Mouse (Mus musculus) embryonic facial prominence, embryonic 13.5 days (tissue): ENCODE data around the gene H2al1n. TPM values are rescaled to one million over a fixed set of nuclear protein-coding genes. Genes with fewer than 3 reads are reported as not detected.
"Not testable (repeated sequence)": the region's sequence is repeated elsewhere in the genome, so short reads cannot be mapped to it uniquely, and the experiment has no call there.

Experiments
- ATAC-seq: fragments of 200-750 bp; cut with Nextera tagmentation; 2 replicates; pipeline ENCODE4 v1.8.0; 2017; ENCODE audit warnings: low read depth; ENCODE audit not compliant: insufficient number of reproducible peaks, insufficient read depth, low FRiP score, low TSS enrichment
- H3K27ac ChIP-seq: fragments of 300-500 bp; sonication (generic); 2 replicates; pipeline ENCODE4 v1.5.1; 2015; ENCODE audit warnings: moderate library complexity, mild to moderate bottlenecking, inconsistent platforms
- H3K27me3 ChIP-seq: fragments of 300-500 bp; sonication (generic); 2 replicates; pipeline ENCODE4 v1.6.1; 2015; ENCODE audit warnings: mild to moderate bottlenecking, inconsistent platforms
- H3K36me3 ChIP-seq: fragments of 300-500 bp; sonication (generic); 2 replicates; pipeline ENCODE4 v1.6.1; 2015; ENCODE audit warnings: mild to moderate bottlenecking, inconsistent platforms
- H3K4me1 ChIP-seq: fragments of 300-500 bp; sonication (generic); 2 replicates; pipeline ENCODE4 v1.6.1; 2015; ENCODE audit warnings: inconsistent platforms
- H3K4me2 ChIP-seq: fragments of 300-500 bp; sonication (generic); 2 replicates; pipeline ENCODE4 v1.6.1; 2015; ENCODE audit warnings: moderate library complexity, mild to moderate bottlenecking, inconsistent platforms
- H3K4me3 ChIP-seq: fragments of 300-500 bp; sonication (generic); 2 replicates; pipeline ENCODE4 v1.5.1; 2015; ENCODE audit warnings: mild to moderate bottlenecking, inconsistent platforms
- H3K9ac ChIP-seq: fragments of 300-500 bp; sonication (generic); 2 replicates; pipeline ENCODE4 v1.6.1; 2015; ENCODE audit warnings: mild to moderate bottlenecking, inconsistent platforms
- H3K9me3 ChIP-seq: fragments of 300-500 bp; sonication (generic); 2 replicates; pipeline ENCODE4 v1.6.1; 2016; ENCODE audit warnings: inconsistent platforms
- WGBS: fragments of 180-500 bp; shearing (Covaris S2); methylation state at CpG from one replicate; pipeline ENCODE4 v1.1.7; 2015; ENCODE audit warnings: mixed read lengths; 5-methylcytosine and 5-hydroxymethylcytosine counted together
- polyA plus RNA-seq: library from polyadenylated mRNA; unstranded; fragments of >200 nt; fragmentation: Nextera tagmentation; extraction: Ambion mirVana; gene quantifications from 2 replicates; pipeline ENCODE4 v1.2.1, GENCODE M21; 2015

The H2al1n gene
- polyA plus RNA-seq, result not detected in 2 replicates

DNA sequence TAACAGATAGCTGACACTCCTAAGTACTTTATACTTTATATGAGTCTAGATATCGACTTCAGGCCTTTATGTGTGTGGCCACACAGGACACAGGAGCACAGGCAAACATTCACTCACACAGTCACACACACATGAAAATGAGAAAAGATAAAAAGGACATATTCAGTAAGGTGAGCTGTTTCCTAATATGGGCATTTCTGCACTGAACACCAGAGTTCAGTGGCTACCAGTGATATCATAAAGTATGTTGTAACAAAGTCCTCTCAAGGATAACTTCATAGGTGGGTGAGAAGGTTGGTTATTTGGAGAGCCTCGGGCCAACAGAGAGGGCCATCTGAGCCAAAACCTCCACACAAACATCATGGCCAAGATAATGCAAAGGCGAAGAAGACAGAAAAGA, at the start of gene H2al1n:
H2al1n (plus strand) TSS at position 301 of the 400 bp plus-strand sequence.
- H3K9me3 ChIP-seq, H3K9ac ChIP-seq, H3K27me3 ChIP-seq, H3K4me1 ChIP-seq, H3K4me3 ChIP-seq, ATAC-seq, H3K4me2 ChIP-seq, H3K27ac ChIP-seq, H3K36me3 ChIP-seq: not testable (repeated sequence)
- whole genome bisulfite sequencing, result 90% methylated on average over 3 of the region's 3 CpGs

DNA sequence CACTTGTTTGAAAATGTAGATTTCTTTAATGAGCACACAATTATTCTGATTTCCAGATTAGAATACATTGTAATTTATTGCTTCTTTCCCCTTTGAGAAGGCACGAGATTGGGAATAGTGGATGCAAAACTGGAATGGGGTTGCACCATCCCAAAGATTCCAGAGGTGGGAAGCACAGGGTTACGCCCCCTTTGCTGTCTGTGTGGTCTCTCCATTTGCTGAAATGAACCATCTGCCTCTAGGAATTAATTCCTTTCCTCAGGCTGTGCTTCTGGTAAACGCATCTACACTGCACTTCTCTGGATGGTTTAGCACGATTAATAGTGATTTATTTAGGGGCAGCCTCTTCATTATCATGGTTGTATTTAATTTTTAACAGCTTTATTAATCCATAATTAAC, 11.7 kb upstream of the H2al1n start:
- Histone ChIP-seq H3K4me1 (no peaks in the 10 kb centered on the region), H3K9me3 (no peaks in the 10 kb centered on the region), H3K36me3 (no peaks in the 10 kb centered on the region), H3K9ac (no peak overlapping the region), H3K27me3 (no peaks in the 10 kb centered on the region), H3K4me3 (no peak overlapping the region), H3K4me2 (no peak overlapping the region), H3K27ac (no peak overlapping the region)
- 67% methylated on average over 4 of the region's 4 CpGs for WGBS
- no peak for ATAC-seq

DNA sequence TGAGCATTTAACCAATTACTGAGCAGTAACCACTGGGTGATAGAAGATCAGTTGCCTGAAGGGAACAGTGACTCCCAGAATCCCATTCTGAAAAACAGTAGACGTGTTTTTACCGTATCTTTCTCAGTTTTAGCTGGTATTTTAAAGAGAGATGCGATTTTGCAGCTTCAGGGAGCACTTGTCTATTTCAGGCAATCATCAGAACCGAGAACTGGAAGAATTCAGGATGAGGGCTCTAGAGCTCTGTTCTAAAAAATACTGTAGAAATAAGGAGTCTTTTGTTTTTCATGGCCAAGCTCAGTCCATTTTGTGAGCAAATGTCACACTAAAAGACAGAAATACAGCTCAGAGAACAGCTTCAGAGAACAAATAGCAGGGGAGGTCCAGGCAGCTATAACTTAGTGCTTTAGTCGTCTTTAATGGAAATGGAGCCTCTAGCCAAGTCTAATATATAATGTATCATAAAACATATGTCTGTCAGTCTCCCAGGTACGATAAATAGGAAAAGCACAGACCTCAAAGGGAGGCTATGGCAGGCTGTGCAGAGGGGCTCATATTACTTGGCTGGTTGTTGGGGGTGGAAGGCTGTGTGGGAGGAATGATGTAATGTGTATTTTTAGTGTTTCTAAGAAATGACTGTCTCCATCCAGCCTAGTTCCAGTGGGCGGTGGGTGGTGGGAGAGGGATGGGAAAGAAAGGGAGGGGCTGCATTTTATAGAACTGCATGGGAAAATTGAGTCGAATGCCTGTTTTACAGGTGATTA, 4.7 kb upstream of the H2al1n start:
- Histone ChIP-seq H3K4me3 (no peak overlapping the region), H3K36me3 (no peaks in the 10 kb centered on the region), H3K27ac (no peak overlapping the region), H3K4me2 (no peak overlapping the region), H3K9ac (no peak overlapping the region), H3K4me1 (no peaks in the 10 kb centered on the region), H3K27me3 (no peaks in the 10 kb centered on the region), H3K9me3 (no peaks in the 10 kb centered on the region)
- 41% methylated on average over 8 of the region's 8 CpGs for WGBS
- ATAC-seq, result no peak

DNA sequence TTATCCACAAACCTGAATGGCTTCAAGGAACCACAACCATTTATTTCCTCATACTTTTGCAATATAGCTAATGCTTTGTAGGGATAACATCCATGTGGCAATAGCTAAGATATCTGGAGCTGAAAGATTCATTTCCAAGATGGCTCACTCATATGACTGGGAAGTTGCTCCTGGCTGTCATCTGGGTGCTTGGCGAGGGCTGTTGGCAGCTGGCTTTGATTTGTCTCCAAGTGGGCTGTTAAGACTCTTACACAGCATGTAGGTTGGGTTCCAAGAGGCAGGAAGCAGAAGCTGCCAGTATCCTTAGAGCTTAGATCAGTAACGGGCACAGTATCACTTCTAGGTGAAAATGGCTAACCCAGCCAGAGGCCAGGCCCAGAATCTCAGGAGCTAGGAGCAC, 18.3 kb downstream of the H2al1n start:
- no peak overlapping the region for H3K27ac ChIP-seq
- no peak for ATAC-seq
- no peak overlapping the region for H3K9ac ChIP-seq
- WGBS, result 53% methylated on average over 2 of the region's 2 CpGs
- H3K9me3 ChIP-seq, result no peaks in the 10 kb centered on the region
- no peaks in the 10 kb centered on the region for H3K36me3 ChIP-seq
- H3K27me3 ChIP-seq, result no peaks in the 10 kb centered on the region
- H3K4me2 ChIP-seq, result no peak overlapping the region
- H3K4me1 ChIP-seq, result no peaks in the 10 kb centered on the region
- H3K4me3 ChIP-seq, result no peak overlapping the region

DNA sequence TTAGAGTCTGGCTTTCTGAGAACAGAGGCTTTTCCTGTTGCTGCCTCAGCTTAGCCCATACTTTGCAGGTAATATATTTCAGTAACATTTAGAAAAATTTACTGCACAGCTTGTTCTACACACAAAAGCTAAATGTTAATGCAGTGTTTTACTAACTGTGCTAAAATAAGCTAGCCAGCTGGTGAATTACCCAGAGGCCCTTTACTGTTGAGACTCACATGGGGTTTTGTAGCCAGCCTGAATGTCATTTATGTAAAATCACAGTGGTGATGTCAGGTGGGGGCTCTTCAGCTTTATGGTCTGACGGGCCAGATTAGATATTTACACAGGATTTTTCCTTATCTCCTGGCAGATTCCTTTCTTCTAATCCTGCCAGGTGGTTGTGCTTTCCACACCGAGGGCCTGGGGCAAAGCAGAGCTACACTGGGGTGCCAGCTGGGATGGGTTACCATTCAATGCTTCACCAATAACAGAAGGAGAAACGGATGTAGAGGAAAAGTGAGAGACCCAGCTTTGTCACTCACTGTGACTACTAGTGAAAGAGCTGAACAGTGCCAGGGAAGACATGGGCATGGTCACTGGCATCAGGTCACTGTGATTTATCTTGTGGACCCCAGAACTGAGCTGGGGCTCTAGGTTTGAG, 48.8 kb downstream of the H2al1n start:
- no peaks in the 10 kb centered on the region for H3K36me3 ChIP-seq
- H3K27me3 ChIP-seq, result no peaks in the 10 kb centered on the region
- 52% methylated on average over 3 of the region's 3 CpGs for WGBS
- no peaks in the 10 kb centered on the region for H3K4me1 ChIP-seq
- ATAC-seq, result no peak
- no peak overlapping the region for H3K27ac ChIP-seq
- H3K4me2 ChIP-seq, result no peak overlapping the region
- no peak overlapping the region for H3K9ac ChIP-seq
- H3K9me3 ChIP-seq, result no peaks in the 10 kb centered on the region
- H3K4me3 ChIP-seq, result no peak overlapping the region
